Mouse (Mus musculus) cerebellum, adult 11 months (tissue): ENCODE measurements around the gene Slc25a5.

Experiments
- DNase-seq: peaks from one replicate; pipeline ENCODE4 v3.0.0; 2022

The Slc25a5 gene

DNA sequence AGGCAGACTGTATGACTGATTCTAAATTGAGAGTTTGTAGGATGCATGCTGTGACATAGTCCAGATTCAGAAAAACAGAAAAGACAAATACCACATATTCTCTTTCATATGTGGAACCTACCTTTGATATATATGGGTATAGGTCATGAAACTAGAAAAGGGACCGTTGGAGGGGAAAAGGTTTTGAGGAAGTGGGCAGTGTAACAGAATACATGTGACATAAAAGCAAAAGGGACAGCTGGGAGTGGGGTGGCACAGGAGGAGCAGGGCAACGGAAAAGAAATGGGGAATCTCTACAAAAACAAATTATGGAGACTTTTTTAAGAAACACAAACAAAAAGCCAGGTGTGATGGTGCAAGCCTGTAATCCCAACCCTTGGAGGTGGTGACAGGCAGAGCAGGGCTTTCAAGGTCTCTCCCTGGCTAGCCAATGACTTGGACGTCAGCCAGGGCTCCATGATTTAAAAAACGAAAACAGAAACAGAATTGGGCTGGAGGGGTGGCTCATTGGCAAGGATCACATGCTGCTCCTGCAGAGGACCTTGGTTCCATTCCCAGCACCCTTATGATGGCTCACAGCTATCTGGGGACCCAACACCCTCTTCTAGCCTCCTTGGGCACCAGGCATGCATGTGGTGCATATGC is 48.0 kb downstream of the Slc25a5 start:
- no peak for DNase-seq

DNA sequence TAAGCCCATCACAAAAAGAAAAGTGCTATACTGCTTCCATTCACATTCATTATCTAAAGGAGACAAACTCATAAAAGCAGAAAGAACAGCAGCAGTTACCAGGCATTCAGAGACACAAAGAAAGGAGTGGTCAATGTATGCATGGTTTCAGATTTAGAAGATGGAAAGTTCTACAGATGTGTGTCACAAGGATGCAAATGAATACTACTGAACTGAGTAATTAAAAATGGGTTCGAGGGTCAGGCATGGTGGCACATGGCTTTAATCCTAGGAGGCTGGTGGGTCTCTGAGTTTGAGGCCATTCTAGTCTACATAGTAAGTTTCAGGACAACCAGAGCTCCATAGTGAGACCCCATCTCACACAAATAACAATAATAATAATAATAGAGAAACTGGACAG is 51.7 kb downstream of the Slc25a5 start:
- DNase-seq = no peak
